Mouse (Mus musculus) cerebellum, adult 2 months (tissue): Measurements from ENCODE around the gene Cwc27.

Experiments used
- CTCF ChIP-seq: fragments of 200-500 bp; IDR thresholded peaks from 2 replicates; pipeline ENCODE4 v1.5.1; 2011; ENCODE audit warnings: low read depth, mild to moderate bottlenecking, control low read depth, low read length, moderate library complexity, borderline replicate concordance; ENCODE audit not compliant: insufficient read depth
- POLR2A ChIP-seq: fragments of 200-500 bp; IDR thresholded peaks from 2 replicates; pipeline ENCODE4 v1.6.1; 2011; ENCODE audit warnings: low read length, control low read depth, borderline replicate concordance; ENCODE audit not compliant: insufficient read depth

DNA sequence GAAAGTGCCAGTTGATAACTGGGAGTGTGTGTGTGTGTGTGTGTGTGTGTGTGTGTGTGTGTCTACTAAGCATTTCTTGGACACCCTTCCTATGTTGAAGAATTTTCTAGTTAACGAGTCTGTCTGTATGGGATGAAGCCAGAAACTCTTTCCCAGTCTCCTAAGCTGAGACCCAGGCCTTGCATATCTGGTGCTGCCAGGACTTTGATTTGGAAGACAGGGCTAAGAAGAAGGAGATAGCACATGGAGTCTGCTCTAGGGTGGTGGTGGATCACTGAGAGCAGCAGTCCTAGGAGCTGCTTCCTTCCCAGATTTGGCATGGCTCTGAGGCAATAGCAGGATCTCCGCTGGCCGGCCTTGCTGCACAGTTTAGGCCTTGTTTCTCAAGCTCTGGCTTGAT is 215.2 kb downstream of the Cwc27 start:
- TF ChIP-seq POLR2A = no peak
- TF ChIP-seq CTCF = no peak
